Mouse (Mus musculus) CD8-positive naive resting alpha-beta T cell, adult 2 months (primary cell): ENCODE data around the gene Eps8l2.

ENCODE experiments used
- DNase-seq, 2 experiments: peaks; one replicate each; pipeline ENCODE4 v3.0.0; 2022; ENCODE audit warnings: low read depth in 2 of 2, low spot score in 2 of 2

Eps8l2 gene

DNA sequence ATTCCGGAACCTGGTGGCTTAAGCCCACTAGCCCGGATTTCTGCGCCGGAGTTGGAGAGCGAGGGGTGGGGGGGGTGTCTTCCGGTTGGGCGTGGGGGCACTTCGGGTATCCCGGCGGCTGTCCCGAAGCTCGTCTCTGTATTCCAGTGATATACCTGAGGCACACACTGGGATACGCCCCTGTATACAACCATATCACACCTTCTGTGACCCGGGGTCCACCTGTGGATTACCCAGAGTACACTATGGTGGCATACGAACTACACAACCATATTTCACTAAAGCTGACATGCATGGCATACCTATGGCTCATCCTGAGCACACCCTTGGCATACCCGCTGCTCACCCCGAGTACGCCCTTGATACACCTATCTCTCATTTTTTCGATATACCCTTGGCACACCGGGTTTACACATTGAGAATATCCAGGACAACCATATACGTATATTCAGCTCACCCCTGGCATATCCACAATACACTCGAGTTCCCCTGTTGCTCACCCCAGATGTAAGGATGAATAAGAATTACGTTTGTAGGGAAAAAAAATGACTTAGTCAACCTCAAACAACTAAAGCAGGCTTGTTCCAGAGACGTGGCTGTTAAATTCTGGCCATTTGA lies 10.2 kb upstream of the Eps8l2 start:
- no peak for DNase-seq

DNA sequence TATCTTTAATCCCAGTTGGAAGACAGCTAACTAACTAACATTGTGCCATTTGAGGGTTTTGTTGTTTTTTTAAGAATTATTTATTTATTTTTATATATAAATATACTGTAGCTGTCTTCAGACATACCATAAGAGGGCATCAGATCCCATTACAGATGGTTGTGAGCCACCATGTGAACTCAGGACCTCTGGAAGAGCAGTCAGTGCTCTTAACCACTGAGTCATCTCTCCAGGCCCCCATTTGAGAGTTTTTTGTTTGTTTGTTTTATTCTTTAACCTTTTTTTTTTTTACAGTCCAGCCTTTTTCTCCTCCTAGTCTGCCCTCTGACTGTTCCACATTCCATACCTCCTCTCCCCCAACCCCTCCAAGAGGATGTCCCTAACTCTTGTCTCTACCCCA lies 8.0 kb upstream of the Eps8l2 start:
- no peak for DNase-seq

DNA sequence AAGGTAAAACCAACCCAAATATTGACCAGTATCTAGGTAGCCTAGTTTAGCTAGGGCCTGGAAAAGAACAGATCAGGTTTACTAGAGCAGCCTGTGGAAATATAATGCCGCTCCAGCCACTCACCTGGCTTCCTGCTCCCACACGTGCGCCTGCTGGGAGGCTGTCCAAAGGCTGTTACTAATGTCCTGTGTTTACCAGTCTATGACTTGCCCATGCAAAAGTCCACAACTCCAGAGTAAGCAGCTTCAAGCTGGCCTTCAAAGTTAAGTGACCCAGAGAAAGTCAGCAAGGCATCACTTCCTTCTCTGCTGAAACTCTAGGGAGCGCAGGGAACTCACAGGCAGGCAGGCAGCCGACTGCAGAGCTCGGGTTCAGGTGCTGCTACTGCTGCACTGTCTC lies 6.7 kb upstream of the Eps8l2 start:
- DNase-seq = no peak

DNA sequence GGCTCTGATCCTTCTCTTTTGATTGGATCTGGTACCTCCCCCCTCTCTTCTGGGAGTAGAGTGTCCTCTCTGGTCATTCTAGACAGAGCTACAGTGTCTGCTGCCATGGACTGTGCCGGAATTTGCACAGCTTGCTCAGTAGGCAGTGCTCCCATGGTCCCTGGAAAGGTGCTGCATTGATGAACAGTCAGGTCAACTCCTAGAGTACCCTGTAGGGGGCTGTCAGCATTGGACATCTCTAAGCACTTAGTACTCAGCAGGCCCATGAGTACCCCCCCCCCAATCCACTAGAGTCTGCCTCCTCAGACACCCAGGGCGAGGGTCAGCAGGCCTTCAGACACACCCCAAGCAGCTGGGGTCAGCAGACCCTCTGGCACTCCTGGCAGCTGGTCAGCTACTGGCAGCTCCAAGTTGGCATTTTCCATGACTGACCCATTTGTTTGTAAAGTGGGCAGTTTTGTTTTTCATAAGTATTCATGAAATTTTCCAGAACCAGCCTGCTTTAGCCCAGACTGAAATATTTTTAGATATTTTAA lies 3.6 kb upstream of the Eps8l2 start:
- no peak for DNase-seq

DNA sequence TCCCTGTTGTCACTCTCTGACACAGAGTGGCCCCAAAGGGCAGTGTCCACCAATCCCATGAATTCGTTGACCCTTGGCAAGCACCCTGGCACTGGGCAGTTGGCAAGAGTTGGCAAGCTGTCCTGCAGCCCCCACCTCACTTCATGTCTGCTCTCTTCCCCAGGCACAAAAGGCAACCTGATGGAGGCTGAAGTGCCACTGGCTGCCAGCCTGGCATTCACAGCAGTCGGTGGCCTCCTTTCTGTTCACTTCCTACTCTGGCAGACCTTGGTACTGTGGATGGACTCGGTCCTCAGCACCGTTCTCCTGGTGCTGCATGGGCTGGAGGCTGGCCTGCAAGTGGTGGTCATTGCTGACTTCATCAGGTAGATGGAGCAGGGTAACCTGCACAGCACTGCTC lies 3.0 kb upstream of the Eps8l2 start:
- no peak for DNase-seq

DNA sequence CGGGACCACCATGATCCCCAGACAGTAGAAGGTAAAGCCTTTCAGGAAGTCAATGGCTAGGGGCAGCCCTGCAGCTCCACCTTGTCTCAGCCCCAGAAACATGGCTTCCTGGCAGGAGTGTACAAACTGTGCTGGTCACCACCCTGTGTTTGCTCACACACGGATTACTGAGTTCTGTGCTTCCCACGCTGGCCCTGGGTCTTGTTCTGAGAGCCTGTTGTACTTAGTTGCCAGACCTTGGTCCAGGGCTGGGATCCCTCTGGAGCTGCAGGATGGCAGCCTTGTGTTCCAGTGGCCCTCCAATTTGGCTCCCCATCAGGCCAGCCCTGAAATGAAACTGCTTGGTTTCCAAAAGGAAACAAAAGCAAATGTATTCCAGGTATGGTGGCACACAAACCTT lies 2.4 kb upstream of the Eps8l2 start:
- DNase-seq = no peak

DNA sequence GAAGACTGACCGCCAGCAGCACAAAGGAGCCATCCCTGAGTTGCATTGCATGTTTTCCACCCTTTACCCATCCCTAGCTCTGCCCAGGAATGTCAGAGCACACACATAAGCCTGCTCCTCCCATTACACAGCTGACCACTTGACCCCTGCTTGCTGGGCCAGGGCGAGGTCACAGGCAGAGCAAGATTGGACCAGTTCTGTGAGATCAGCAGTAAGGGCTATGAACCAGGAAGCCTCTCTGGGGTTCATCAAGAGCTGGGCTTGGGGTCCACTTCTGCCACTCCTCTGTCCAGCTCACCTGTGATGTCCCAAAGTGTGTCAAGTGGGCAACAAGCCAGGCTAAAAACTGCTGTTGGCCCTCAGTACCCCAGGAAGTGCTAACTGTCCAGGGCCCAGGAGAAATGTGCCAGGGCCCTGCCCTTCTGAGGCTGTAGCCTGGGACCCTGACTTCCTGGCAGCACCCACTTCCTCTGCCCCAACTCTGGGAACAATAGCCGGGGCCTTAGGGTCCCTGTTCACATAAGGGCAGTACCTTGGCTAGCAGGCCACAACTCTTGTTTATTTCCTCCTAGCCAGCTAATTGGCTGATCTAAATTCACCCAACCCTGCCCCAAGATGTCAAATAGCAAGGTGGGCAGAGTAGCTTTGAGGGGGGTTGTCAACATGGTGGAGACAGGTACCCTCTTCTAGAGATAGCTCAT lies 814 bp upstream of the Eps8l2 start:
- no peak for DNase-seq

DNA sequence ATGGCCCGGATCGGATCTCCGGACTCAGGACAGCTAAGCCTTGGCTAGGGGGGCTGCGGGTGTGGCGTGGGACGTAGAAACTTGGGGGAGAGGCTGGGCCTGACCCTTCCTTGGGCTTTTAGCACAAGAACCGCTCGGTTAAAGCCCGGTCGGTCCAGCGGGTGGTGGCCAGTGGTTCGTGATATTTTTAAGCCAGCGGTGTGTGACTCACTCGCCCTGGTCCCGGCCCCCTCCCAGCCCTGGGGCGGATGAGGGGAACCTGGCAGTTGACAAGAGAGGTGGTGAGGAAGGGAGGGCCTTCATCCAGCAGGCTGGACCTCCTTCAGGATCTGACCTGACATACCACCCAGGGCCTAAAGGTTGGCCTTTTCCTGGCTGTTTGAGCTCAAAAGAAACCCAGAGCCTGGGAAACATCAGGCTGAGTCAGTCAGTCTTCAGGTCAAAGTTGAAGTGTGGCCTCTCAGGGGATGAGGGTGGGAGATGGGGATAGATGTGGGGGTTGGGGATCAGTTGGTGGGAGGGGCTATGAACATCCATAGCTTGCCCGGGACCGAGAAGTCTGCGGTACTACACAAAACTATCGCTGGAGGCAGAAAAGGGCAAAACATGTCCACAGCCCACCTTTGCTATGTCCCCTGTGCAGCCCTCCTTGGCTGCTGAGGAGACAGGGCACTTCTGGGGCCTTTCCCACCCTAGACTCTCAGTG lies 688 bp downstream of the Eps8l2 start:
- no peak for DNase-seq

DNA sequence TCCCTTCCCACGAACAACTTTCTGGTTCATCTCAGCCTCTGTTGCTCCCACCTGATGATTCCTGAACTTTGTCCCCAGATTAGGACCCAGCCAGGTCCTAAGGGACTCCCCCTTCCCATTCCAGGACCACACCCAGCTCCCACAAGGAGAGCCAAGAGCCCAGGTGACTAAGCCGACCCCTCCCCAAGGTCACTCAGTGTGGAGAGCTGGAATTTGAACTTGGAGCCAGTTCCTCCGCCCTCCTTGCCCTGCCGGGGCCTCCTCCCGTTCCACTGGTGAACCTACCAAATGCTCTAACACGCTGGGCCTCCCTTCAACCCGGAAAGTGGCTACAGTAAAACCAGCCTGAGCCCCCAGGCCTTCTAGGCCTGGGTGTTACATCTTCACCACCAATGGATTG lies 1.3 kb downstream of the Eps8l2 start:
- no peak for DNase-seq

DNA sequence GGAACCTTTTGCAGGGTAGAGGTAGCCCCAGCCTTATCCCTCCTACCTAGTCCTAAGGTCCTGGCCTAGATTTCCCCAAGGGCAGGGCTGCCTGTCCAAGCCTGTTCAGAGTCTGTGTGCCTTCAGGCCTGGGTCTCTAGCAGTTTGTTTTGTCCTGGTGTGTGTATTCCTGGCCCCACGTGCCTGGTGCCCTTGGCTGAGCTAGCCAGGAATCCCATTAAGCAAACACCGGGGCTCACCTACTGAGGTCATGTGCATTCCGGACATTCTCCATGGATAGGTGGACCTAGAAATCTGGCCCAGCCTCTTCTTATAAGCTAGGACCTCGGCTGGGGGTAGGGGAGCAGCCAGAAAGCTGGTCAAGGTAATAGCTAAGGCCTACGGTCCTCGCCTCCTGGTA lies 1.8 kb downstream of the Eps8l2 start:
- no peak for DNase-seq

DNA sequence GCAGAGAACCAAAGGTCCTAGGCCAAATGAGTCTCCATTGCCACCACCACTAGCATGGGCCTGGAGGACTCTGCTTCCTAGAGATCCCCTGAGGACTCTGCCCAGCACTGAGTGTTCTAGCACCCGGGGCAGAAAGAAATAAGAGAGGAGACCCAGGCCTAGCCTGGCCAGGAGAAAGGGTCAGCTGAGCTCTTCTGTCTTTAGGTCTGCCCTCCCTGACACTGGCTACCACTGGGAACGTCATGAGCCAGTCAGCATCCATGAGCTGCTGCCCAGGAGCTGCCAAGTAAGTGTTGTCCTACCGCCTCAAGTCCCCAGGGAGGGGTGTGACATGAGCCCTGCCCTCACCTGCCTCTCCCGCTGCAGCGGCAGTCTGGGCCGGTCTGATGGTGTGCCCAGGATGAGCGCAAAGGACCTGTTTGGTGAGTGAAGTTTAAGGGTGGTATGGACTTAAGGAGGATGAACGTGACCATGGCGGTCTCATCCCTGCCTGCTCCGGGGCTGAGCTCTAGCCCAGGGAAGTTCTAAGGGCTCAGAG lies 3.1 kb downstream of the Eps8l2 start:
- DNase-seq = no peak

DNA sequence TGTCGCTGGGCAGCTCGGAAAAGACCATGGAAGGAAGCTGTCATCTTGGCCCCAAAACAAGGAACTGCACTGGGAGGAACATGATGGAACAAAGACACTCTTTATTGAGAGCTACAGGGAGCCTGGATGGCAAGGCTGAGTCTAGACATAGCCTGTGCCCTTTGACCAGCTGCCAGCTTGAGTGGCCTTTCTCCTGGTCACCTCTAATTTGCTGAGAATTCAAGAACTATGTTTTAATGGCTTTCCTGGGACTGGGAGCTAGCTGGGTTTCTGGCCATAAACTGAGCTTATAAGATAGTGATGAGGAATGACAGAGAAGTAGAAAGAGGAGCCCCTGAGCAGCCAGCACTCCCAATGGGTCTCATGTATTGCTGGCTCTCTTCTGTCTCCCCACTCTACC lies 4.5 kb downstream of the Eps8l2 start:
- no peak for DNase-seq

DNA sequence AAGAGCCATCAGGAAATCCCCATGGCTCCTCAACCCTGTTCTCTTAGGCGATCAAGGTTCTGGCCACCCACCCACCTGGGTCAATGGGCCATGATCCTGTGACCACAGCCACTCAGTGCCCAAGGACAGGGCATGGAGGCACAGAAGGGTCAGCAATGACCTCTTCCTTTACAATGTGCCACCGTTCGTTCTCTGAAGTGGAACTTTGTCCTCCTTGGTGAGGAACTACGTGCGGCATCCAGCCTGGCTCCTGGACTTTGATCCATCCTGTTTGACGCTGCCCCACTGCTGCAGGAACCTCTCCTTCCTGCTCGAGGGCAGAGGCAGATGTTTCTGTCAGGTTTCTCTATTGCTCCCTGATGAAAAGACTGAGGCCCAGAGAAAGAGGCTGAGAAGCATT lies 5.0 kb downstream of the Eps8l2 start:
- no peak for DNase-seq

DNA sequence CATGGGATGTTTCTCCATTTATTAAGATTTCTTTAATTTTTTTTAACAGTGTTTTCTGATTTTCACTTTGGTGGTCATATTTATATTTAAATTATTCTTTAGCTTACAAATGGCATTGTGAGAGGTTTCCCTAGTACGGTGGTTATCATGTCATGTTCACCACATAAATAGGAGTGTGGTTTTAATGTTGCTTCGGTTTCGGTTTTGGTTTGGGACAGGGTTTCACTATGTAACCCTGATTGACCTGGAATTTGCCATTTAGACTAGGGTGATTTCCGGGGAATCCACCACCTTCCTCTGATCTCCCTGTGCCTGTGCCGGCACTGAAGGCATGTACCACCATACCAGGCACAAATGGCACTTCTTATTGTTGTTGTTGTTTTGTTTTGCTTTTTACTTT lies 6.1 kb downstream of the Eps8l2 start:
- DNase-seq = peak in 1 of 2 experiments; percentile 37

DNA sequence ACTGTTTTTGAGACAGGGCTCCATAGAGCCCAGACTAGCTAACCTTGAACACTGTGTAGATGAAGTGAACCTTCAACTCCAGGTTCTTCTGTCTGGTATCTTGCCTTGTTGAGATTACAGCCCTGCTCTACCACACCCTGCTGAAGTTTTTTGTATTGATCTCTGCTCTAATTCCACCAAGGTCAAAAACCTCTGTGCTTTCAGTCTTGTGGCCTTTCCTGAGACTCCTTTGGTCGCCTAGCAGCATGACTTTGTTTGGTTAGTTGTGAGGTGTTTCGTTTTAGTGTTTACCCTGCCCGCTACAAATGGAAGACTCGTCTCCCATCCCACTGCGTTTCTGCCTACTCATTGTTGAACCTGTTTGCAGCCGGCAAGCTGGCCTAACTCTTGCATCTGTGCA lies 12.4 kb downstream of the Eps8l2 start:
- DNase-seq = no peak

DNA sequence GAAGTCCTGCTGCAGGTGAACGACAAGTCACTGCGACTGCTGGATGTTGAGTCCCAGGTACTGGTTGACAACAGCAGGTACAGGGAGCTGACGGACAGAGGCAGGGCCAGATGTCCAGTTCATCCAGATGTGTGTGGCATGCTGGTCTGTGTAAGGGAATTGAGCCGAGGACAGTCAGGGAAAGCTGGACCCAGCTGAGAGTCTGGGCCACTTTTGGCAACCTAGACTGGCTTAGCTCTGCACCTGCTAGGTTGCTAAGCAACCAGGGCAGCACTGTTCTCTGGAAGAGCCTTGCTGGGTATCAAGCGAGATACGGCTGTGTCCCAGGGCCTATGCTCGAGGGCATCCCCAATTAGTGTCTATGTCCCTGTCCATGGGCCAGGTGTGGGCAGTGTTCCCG lies 16.4 kb downstream of the Eps8l2 start:
- DNase-seq = no peak

DNA sequence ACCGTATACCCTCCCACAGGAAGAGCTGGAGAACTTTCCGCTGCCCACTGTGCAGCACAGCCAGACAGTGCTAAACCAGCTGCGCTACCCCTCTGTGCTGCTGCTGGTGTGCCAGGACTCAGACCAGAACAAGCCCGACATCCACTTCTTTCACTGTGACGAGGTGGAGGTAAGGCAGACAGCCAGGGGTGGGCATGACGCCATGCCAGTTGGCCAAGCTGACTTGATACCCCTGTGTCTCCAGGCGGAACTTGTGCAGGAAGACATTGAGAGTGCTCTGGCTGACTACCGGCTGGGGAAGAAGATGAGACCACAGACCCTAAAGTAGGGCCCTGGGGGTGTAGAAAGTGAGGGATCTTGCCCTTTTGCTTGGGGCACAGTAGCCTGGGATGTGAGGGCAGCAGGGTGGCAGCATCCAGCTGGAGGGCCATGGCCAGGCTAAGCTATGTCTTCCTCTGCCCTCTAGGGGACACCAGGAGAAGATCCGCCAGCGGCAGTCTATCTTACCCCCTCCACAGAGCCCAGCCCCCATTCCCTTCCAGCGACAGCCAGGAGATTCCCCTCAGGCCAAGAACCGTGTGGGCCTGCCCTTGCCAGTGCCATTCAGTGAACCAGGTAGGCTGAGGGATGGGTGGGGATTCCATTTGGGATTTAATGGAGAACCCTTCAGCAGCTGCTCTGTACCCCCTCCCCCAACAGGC lies 17.1 kb downstream of the Eps8l2 start:
- DNase-seq = no peak

DNA sequence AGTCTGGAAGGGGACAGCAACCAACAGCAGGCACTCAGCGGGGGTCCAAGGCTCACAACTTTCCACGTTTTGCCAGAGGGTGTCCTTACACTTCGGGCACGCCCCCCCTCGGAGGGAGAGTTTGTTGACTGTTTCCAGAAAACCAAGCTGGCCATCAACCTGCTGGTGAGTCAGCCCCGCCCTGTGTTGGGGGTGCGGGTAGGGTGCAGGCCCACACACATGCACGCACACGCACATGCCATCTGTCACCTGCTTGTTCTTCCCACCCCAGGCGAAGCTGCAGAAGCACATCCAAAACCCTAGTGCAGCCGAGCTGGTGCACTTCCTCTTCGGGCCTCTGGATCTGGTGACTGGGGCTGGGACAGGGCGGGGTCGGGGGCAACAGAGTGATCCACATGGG lies 18.3 kb downstream of the Eps8l2 start:
- no peak for DNase-seq

DNA sequence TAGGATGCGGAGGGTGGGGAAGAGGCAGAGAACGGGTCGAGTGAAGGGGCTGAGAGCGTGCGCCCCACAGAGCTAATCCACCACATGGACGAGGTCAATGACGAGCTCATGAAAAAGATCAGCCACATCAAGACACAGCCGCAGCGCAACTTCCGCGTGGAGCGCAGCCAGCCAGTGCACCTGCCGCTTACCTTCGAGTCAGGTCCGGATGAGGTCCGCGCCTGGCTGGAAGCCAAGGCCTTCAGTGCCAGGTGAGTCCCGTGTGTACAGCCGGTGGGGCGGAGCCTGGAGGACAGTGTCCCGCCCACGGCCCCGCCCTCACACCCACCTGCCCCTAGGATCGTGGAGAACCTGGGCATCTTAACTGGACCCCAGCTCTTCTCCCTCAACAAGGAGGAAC lies 22.8 kb downstream of the Eps8l2 start:
- DNase-seq = peak in 1 of 2 experiments; percentile 23

DNA sequence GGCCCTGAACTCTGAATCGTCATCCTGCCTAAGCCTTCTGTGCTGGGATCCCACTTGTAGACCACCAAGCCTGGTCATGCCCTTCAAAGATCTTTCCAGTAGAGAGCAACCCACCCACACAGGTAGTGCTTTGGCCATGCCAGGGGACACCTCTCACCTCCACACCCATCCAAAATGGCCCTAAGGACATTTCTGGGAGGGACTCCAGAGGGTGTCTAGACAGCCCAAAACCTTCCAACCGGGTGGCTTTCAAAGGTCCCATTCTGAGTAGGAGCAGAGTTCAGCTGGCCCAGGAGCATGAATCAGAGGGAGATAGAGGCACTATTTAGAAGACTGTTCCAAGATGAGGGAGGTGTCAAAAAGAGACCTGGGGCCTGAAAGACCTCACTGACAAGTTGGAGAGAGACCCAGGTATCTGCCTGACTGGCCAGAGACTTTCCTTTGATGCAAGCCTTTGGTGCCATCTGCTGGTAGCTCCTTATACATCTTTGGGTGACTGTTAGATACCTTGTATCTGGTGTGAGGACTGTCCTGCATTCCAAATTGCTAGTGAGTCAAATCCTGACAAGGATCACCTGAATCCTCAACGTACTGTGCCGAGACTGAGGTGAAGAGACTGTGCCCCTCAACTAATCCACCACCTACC lies 24.5 kb downstream of the Eps8l2 start:
- DNase-seq = peak; percentile 53 to 67

DNA sequence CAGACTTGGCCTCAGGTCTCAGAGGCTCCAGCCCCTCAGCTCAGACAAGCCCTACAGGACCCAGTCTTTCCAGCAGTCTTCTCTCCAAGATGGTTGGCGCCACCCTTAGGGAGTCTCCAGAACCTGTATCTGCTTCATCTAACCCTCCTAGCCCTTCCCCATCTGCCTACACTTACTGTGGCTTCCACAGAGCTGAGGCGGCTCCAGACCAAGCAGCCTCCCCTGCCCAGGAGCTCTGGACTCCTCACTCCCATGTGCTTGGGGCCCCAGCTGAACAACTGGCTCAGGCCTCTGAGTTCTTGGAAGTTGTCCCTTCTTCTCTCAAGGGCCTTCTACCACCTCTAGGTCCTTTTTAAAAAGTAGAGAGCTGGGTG lies 25.1 kb downstream of the Eps8l2 start:
- DNase-seq = no peak
